Mouse (Mus musculus) ES-Bruce4 (cell line): ENCODE results near the gene Prr12.
"Not testable (repeated sequence)": the region's sequence is repeated elsewhere in the genome, so short reads cannot be mapped to it uniquely, and the experiment has no call there.

Source experiments
- CTCF ChIP-seq: IDR thresholded peaks from one replicate; pipeline ENCODE4 v1.8.1; 2011; ENCODE audit warnings: low read depth, low read length
- EP300 ChIP-seq: IDR thresholded peaks from 2 replicates; pipeline ENCODE4 v1.6.1; 2011; ENCODE audit warnings: low read depth, low read length; ENCODE audit not compliant: insufficient read depth

DNA sequence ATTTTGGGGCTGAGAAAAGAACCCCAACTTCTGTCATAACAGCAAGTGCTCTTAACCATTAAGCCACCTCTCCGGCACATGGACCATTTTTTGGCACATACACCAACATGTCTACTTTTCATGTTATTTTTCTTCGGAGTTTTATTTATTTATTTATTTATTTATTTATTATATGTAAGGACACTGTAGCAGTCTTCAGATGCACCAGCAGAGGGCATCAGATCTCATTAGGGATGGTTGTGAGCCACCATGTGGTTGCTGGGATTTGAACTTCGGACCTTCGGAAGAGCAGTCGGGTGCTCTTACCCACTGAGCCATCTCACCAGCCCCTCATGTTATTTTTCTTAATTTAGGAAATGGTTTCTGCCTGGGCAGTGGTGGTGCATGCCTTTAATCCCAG is 29.0 kb downstream of the Prr12 start:
- not testable (repeated sequence) for TF ChIP-seq EP300
- peak; percentile 12 for TF ChIP-seq CTCF
